Mouse (Mus musculus): ENCODE results near the gene Stra6. TPM values are rescaled to one million over a fixed set of nuclear protein-coding genes. Genes with fewer than 3 reads are reported as not detected.

Gene Stra6
- total RNA-seq, 2 experiments from 2014 or later = 0.25 to 0.40 TPM

GRCm38 (mm10) chr9:58049861-58050260, 13.7 kb upstream of the Stra6 start:
- DNase-seq = no peak

GRCm38 (mm10) chr9:58051937-58052336, 11.7 kb upstream of the Stra6 start:
- DNase-seq = no peak

- DNase-seq = peak; percentile 45
These were observed 10.5 kb upstream of the Stra6 start for GRCm38 (mm10) chr9:58053102-58053501.

- DNase-seq = no peak
These were observed 10.0 kb upstream of the Stra6 start for GRCm38 (mm10) chr9:58053544-58053943.

GRCm38 (mm10) chr9:58054032-58054431, 9.6 kb upstream of the Stra6 start:
- DNase-seq = no peak

- DNase-seq = no peak
These were observed 7.9 kb upstream of the Stra6 start for GRCm38 (mm10) chr9:58055666-58056065.

- no peak for DNase-seq
These were observed 3.7 kb upstream of the Stra6 start for GRCm38 (mm10) chr9:58059920-58060319.

GRCm38 (mm10) chr9:58060677-58061667, 2.6 kb upstream of the Stra6 start:
- DNase-seq = peak; percentile 80

- DNase-seq = no peak
These were observed 1.9 kb downstream of the Stra6 start for GRCm38 (mm10) chr9:58065532-58065931.

- no peak for DNase-seq
These were observed 2.6 kb downstream of the Stra6 start for GRCm38 (mm10) chr9:58065977-58066730.

GRCm38 (mm10) chr9:58066731-58067095, 3.1 kb downstream of the Stra6 start:
- no peak for DNase-seq

- DNase-seq = no peak
These were observed 4.0 kb downstream of the Stra6 start for GRCm38 (mm10) chr9:58067546-58067945.

GRCm38 (mm10) chr9:58074561-58074960, 11.0 kb downstream of the Stra6 start:
- no peak for DNase-seq

- no peak for DNase-seq
These were observed 21.0 kb downstream of the Stra6 start for GRCm38 (mm10) chr9:58084586-58084985.

- DNase-seq = no peak
These were observed 21.5 kb downstream of the Stra6 start for GRCm38 (mm10) chr9:58085074-58085473.

- DNase-seq = no peak
These were observed 22.6 kb downstream of the Stra6 start for GRCm38 (mm10) chr9:58086203-58086602.

- no peak for DNase-seq
These were observed 23.3 kb downstream of the Stra6 start for GRCm38 (mm10) chr9:58086861-58087260.

- DNase-seq = no peak
These were observed 23.9 kb downstream of the Stra6 start for GRCm38 (mm10) chr9:58087277-58087998.

- DNase-seq = no peak
These were observed 28.2 kb downstream of the Stra6 start for GRCm38 (mm10) chr9:58091623-58092425.

- DNase-seq = peak; percentile 65
These were observed 29.1 kb downstream of the Stra6 start for GRCm38 (mm10) chr9:58092581-58093269.

- DNase-seq = no peak
These were observed 30.2 kb downstream of the Stra6 start for GRCm38 (mm10) chr9:58093776-58094175.
